Mouse (Mus musculus) cerebellum, postnatal 36 days (tissue): ENCODE results near the gene Pih1d1.

ENCODE experiments used
- DNase-seq, 2 experiments: peaks; one replicate each; pipeline ENCODE4 v3.0.0; 2021 to 2022; ENCODE audit warnings: mixed read lengths in 2 of 2

The Pih1d1 gene

GRCm38 (mm10) chr7:45195341-45196175 lies 41.5 kb downstream of the Pih1d1 start:
- peak; percentile 51 to 54 for DNase-seq

DNA sequence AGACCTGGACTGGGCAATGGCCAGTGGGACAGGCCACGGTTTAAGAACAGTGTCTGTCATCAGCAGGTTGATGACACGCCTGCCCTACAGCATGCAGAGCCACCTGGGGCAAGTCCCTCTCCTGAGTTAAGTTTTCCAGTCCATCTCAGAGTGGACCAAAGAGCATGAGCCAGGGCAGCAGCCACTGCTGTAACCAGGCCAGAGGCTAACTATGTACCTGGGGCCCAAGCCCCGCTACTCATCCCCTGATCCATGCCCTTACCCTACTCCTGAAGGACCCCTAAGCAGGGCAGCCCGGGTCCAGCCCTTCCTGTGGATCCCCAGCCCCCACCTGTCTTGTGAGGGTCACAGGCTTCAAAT lies 42.1 kb downstream of the Pih1d1 start:
- DNase-seq = no peak

- DNase-seq = no peak
These were observed 42.9 kb downstream of the Pih1d1 start for GRCm38 (mm10) chr7:45196994-45197393.

DNA sequence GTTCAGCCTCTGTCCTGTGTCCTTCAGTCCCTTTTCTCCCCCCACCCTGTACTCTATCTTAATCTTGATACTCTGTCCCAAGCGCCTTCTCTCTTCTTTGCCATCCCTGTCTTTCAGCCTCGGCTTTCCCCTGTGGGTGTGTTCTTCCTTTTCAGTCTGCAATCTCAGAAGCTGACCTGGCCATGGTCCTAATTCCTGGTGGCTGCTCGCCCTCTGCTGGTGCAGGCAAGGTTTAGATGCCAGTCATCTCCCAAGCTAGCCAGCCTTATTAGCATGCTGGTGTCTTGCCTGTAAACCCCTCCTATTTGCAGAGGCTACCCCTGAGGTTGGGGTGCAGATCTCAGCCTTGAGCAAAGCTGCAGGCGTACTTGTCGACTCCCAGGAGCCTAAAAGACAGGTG lies 44.3 kb downstream of the Pih1d1 start:
- DNase-seq = peak; percentile 92 to 93

DNA sequence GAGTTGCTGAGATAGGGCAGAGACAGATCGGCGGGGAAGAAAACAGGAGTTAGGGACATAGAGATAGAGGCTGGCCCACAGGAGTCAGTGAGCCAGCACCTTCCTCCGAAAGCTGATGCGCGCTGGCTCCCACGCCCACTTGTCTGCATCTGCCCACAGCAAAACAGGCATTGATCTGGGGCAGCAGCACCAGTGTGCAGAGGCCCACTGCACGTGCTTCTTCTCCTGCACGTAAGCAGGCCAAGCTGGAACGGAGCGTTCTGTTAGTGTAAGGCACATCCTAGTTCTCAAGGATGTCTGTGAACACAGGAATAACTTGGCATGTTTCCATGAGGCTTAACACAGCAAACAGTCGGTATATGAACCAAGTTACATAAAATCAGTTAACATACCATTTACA lies 44.9 kb downstream of the Pih1d1 start:
- no peak for DNase-seq

- no peak for DNase-seq
These were observed 48.6 kb downstream of the Pih1d1 start for GRCm38 (mm10) chr7:45202654-45203053.

DNA sequence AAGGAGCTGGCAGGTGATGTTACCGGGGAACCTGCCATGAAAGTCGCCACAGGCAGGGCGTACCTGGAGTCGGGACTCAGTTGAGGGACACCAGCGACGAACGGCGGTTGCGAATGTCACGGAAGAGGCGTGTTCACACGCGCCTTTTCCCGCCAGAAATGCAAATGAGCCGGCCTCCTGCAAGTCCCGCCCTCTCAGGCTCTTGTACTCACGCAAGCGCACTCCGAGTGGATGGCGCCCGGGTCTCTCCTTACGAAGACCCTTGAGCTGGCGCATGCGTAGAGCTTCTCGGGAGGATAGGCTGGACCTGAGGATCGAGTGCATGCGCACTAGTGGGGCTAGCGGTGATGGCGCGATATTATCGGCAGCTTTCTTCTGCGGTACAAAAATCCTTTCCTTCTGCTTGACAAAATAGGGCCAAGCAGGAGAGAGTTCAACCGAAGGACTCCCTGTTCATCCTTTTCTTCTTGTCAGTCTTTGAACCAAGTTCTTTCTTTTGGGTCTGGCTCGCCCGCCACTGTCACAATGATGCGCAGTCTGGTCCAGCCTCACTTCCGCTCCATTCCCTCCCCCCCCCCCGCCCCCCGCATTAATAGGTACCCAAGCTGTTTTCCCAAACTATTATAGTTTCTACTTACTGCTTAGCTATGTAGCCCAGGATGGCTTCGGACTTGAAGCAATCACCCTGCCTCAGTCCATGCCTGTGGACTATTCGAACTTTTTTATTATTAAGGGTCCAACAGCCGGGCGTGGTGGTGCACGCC lies 50.5 kb downstream of the Pih1d1 start, which contains the start of gene Ccdc155:
Ccdc155 (minus strand) TSS at position 513 of the 764 bp plus-strand sequence.
- peak; percentile 94 to 95 for DNase-seq

DNA sequence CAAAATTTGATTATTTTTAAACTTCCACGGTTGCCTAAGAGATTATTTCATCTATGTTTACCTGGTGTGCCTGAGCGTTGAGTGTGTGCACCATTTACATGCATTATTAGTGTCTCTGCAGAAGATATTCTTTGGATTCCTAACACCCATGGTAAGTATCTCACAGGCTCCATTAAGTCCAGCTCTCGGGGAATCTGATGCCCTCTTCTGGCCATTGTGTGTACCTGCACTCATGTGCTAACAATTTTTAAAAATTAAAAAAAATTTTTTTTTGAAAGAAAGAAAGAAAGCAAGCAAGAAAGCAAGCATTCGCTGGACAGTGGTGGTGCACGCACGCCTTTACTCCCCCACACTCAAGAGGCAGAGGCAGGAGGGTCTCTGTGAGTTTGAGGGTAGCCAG lies 54.2 kb downstream of the Pih1d1 start:
- no peak for DNase-seq
